ENCODE assay signal across 9 mouse cellular contexts in the genomic region with DNA sequence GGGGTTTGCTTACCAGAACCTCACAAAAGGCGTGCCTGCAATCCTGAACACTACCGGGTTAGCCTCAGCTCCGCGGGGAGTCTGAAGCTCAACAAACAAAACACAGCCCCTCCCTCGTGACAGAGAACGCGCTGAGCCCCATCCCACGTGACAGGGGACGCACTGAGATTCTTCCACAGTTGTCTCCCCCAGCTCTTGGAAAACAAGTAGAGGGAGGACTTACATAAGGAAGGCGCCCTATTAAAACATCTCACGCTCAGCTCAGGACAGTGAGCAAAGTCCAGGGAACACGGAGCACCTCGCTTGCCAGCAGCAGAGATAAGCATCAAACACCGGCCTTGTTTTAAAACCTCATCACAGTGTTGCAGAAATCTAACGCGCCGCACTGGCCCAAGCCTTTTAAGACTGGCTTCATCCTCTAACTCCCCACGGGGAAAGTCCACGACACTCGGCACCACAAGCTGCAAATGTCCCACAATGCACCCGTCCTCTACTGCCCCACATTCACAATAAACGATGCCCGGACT. TPM values are rescaled to one million over a fixed set of nuclear protein-coding genes. Genes with fewer than 3 reads are reported as not detected.
DNase-seq lines count a peak whose midpoint lies in the region; ATAC-seq lines count a peak whose summit lies in the region.
"Had no signal": no experiment of that assay in that cellular context is flagged by ENCODE, and none has a peak within 500 bp of the region (broad histone marks: within the 10 kb centered on the region; RNA-seq: fewer than 3 reads in every experiment).

No protein-coding gene starts in this region.

- peaks cover 32% of the 10 kb centered on the region for H3K36me3 ChIP-seq in heart, embryonic 10.5 days
- no peaks in the 10 kb centered on the region; the same call in 1 of the 2 replicates for H3K36me3 ChIP-seq in forebrain, embryonic 11.5 days (ENCODE audit: control insufficient read depth, insufficient read depth, low read length)
- peaks cover 14% of the 10 kb centered on the region for H3K36me3 ChIP-seq in midbrain, embryonic 14.5 days (ENCODE audit: control insufficient read depth, insufficient read depth, low read length)

- no peak for DNase-seq in heart, embryonic 10.5 days (ENCODE audit: low spot score)
- no peak for DNase-seq in heart, postnatal 4 days
- DNase-seq in forebrain, embryonic 11.5 days (ENCODE audit: low spot score): no peak
- peak; percentile 76 to 85 for DNase-seq in kidney, adult 8-10 months
- DNase-seq in midbrain, embryonic 14.5 days: peak; percentile 49
- DNase-seq in layer of hippocampus, adult 11-12 months (ENCODE audit: low spot score): no peak
- no peak for DNase-seq in cerebellum, postnatal 36 days

- H3K4me1 ChIP-seq in heart, embryonic 10.5 days: peaks cover 15% of the 10 kb centered on the region
- peaks cover 5% of the 10 kb centered on the region; the same call in 1 of the 2 replicates for H3K4me1 ChIP-seq in forebrain, embryonic 11.5 days (replicated peaks; ENCODE audit: control insufficient read depth, insufficient read depth, low read length)
- H3K4me1 ChIP-seq in midbrain, embryonic 14.5 days (ENCODE audit: control insufficient read depth, insufficient read depth, low read length): peaks cover 10% of the 10 kb centered on the region; the same call in 1 of the 2 replicates

- 26% methylated on average over 23 of the region's 23 CpGs for WGBS in heart, embryonic 10.5 days
- 34% methylated on average over 23 of the region's 23 CpGs for WGBS in forebrain, embryonic 11.5 days
- 20% methylated on average over 23 of the region's 23 CpGs for WGBS in midbrain, embryonic 14.5 days

- H3K9ac ChIP-seq in forebrain, embryonic 11.5 days (ENCODE audit: low read length): peak overlapping the region; percentile 37
- H3K9ac ChIP-seq in midbrain, embryonic 14.5 days (replicated peaks; ENCODE audit: low read length): peak overlapping the region; percentile 26; the same call in 1 of the 2 replicates

- 0 out of 2 replicates have a peak, but pooled peaks cover 9% of the 10 kb centered on the region for H3K27me3 ChIP-seq in heart, embryonic 10.5 days (ENCODE audit: insufficient read depth, poor library complexity, severe bottlenecking)
- no peaks in the 10 kb centered on the region for H3K27me3 ChIP-seq in forebrain, embryonic 11.5 days (ENCODE audit: control insufficient read depth, insufficient read depth, low read length)
- H3K27me3 ChIP-seq in midbrain, embryonic 14.5 days (ENCODE audit: control insufficient read depth, insufficient read depth, low read length): no peaks in the 10 kb centered on the region

- peak overlapping the region; percentile 32; the same call in 1 of the 2 replicates for H3K27ac ChIP-seq in heart, embryonic 10.5 days
- H3K27ac ChIP-seq in forebrain, embryonic 11.5 days (ENCODE audit: low read depth, low read length): no peak overlapping the region
- H3K27ac ChIP-seq in midbrain, embryonic 14.5 days (replicated peaks; ENCODE audit: low read depth, low read length): 0 out of 2 replicates have a peak overlapping the region, but pooled peaks have one; percentile 26

- peak overlapping the region; percentile 47 for H3K4me3 ChIP-seq in heart, embryonic 10.5 days
- H3K4me3 ChIP-seq in forebrain, embryonic 11.5 days (ENCODE audit: low read depth, low read length): no peak overlapping the region
- peak overlapping the region; percentile 21 for H3K4me3 ChIP-seq in midbrain, embryonic 14.5 days (replicated peaks; ENCODE audit: low read depth, low read length)

- H3K9me3 ChIP-seq in heart, embryonic 10.5 days: no peaks in the 10 kb centered on the region
- H3K9me3 ChIP-seq in forebrain, embryonic 11.5 days (ENCODE audit: control insufficient read depth, low read length): no peaks in the 10 kb centered on the region
- no peaks in the 10 kb centered on the region for H3K9me3 ChIP-seq in midbrain, embryonic 14.5 days (ENCODE audit: control insufficient read depth, low read length)

- peak overlapping the region; percentile 29; the same call in 1 of the 2 replicates for H3K4me2 ChIP-seq in forebrain, embryonic 11.5 days (ENCODE audit: low read depth, low read length, severe bottlenecking)
- peak overlapping the region; percentile 53 for H3K4me2 ChIP-seq in midbrain, embryonic 14.5 days (ENCODE audit: low read length)

- no peak for ATAC-seq in forebrain, embryonic 11.5 days (replicated peaks; ENCODE audit: low FRiP score)
- ATAC-seq in midbrain, embryonic 14.5 days (ENCODE audit: low FRiP score, low TSS enrichment): no peak
- ATAC-seq in megakaryocyte-erythroid progenitor cell, adult 5-6 weeks (replicated peaks; ENCODE audit: low FRiP score, low TSS enrichment, poor library complexity, severe bottlenecking): no peak

RNA-seq across cellular contexts. Expression of a gene that starts 16.1 kb away (rescaled TPM):
- 0.21 and 0.70 TPM in 2 replicates for polyA plus RNA-seq in heart, embryonic 10.5 days (2016; fragmentation: Nextera tagmentation; extraction: Ambion mirVana)
- total RNA-seq in heart, postnatal 4 days (2021): under 1 TPM in 1 of 2 experiments, not detected in 1; 0.14 TPM
- 0.15 TPM in 1 of 2 replicates, not detected in the other for polyA plus RNA-seq in forebrain, embryonic 11.5 days (2014; fragmentation: Nextera tagmentation; extraction: Ambion mirVana)
- polyA plus RNA-seq in midbrain, embryonic 14.5 days (2014; fragmentation: Nextera tagmentation; extraction: Ambion mirVana): 0.13 and 0.28 TPM in 2 replicates
- total RNA-seq in megakaryocyte-erythroid progenitor cell, adult 5-6 weeks (2014; fragmentation: Nextera tagmentation): not detected in 2 replicates
- not detected in 2 replicates for total RNA-seq in megakaryocyte-erythroid progenitor cell, adult 5-6 weeks (2017)

RNA-seq across cellular contexts. Expression of a gene that starts 19.0 kb away (rescaled TPM):
- polyA plus RNA-seq in heart, embryonic 10.5 days (2016; fragmentation: Nextera tagmentation; extraction: Ambion mirVana): 72.9 and 98.6 TPM in 2 replicates
- 100 to 1,000 TPM; 167 to 178 TPM for total RNA-seq in heart, postnatal 4 days (2021)
- polyA plus RNA-seq in forebrain, embryonic 11.5 days (2014; fragmentation: Nextera tagmentation; extraction: Ambion mirVana): 89.7 and 96.4 TPM in 2 replicates
- 111 and 112 TPM in 2 replicates for polyA plus RNA-seq in midbrain, embryonic 14.5 days (2014; fragmentation: Nextera tagmentation; extraction: Ambion mirVana)
- total RNA-seq in megakaryocyte-erythroid progenitor cell, adult 5-6 weeks (2014; fragmentation: Nextera tagmentation): 166 and 271 TPM in 2 replicates
- total RNA-seq in megakaryocyte-erythroid progenitor cell, adult 5-6 weeks (2017): 101 and 114 TPM in 2 replicates

RNA-seq across cellular contexts. Expression of a gene that starts 55.8 kb away (rescaled TPM):
- polyA plus RNA-seq in heart, embryonic 10.5 days (2016; fragmentation: Nextera tagmentation; extraction: Ambion mirVana): 0.22 and 0.82 TPM in 2 replicates
- total RNA-seq in heart, postnatal 4 days (2021): 10 to 100 TPM; 23.0 to 23.6 TPM
- polyA plus RNA-seq in forebrain, embryonic 11.5 days (2014; fragmentation: Nextera tagmentation; extraction: Ambion mirVana): 0.48 and 0.53 TPM in 2 replicates
- 0.40 and 1.1 TPM in 2 replicates for polyA plus RNA-seq in midbrain, embryonic 14.5 days (2014; fragmentation: Nextera tagmentation; extraction: Ambion mirVana)
- not detected in 2 replicates for total RNA-seq in megakaryocyte-erythroid progenitor cell, adult 5-6 weeks (2014; fragmentation: Nextera tagmentation)
- total RNA-seq in megakaryocyte-erythroid progenitor cell, adult 5-6 weeks (2017): not detected in 2 replicates
- total RNA-seq: MEL had no signal

Comparison
In these comparisons a context has a peak if more than half of its experiments do, and no peak if none do; other contexts are left out.
1. DNase-seq: peak in kidney, adult 8-10 months (2 of 2) and midbrain, embryonic 14.5 days (single experiment); none in heart, embryonic 10.5 days (single experiment), heart, postnatal 4 days (single experiment), forebrain, embryonic 11.5 days (single experiment), layer of hippocampus, adult 11-12 months (single experiment) and cerebellum, postnatal 36 days (0 of 2).